ENCODE assay signal across 12 mouse cellular contexts in genomic region chr3:107546956-107547355, GRCm38 (mm10). TPM values are rescaled to one million over a fixed set of nuclear protein-coding genes. Genes with fewer than 3 reads are reported as not detected.
DNase-seq lines count a peak whose midpoint lies in the region; ATAC-seq and TF ChIP-seq lines count a peak whose summit lies in the region.
"Had no signal": no experiment of that assay in that cellular context is flagged by ENCODE, and none has a peak within 500 bp of the region (broad histone marks: within the 10 kb centered on the region; RNA-seq: fewer than 3 reads in every experiment).

No protein-coding gene starts in this region.

- ATAC-seq in forebrain, postnatal 0 days: no peak

- WGBS in heart, embryonic 10.5 days: 75% methylated on average over 2 of the region's 2 CpGs
- 25% methylated on average over 2 of the region's 2 CpGs for WGBS in forebrain, postnatal 0 days

- no peak overlapping the region; the same call in 1 of the 2 replicates for H3K27ac ChIP-seq in heart, embryonic 10.5 days
- no peak overlapping the region for H3K27ac ChIP-seq in forebrain, postnatal 0 days (ENCODE audit: low read depth, low read length)
- H3K27ac ChIP-seq: neural tube, embryonic 12.5 days had no signal

- no peaks in the 10 kb centered on the region for H3K36me3 ChIP-seq in heart, embryonic 10.5 days
- H3K36me3 ChIP-seq in forebrain, postnatal 0 days (ENCODE audit: insufficient read depth): no peaks in the 10 kb centered on the region
- H3K36me3 ChIP-seq: neural tube, embryonic 12.5 days had no signal

- peaks cover 34% of the 10 kb centered on the region for H3K27me3 ChIP-seq in heart, embryonic 10.5 days (ENCODE audit: insufficient read depth, poor library complexity, severe bottlenecking)
- no peaks in the 10 kb centered on the region for H3K27me3 ChIP-seq in forebrain, postnatal 0 days (ENCODE audit: insufficient read depth, low read length)

- DNase-seq in heart, adult 11 months: peak; percentile 97
- DNase-seq in heart, embryonic 10.5 days (ENCODE audit: low spot score): no peak
- peak; percentile 72 for DNase-seq in brain, adult 2 months (ENCODE audit: low read depth, low spot score)
- peak; percentile 31 for DNase-seq in forebrain, postnatal 0 days
- peak; percentile 69 to 82 for DNase-seq in kidney, postnatal 36 days
- DNase-seq in spleen, adult 12 weeks (ENCODE audit: low spot score): no peak
- DNase-seq in T-cell, adult 2 months (ENCODE audit: low spot score): no peak
- no peak for DNase-seq in left cerebral cortex, postnatal 10 days (ENCODE audit: extremely low spot score in 1 of 2, low spot score in 2 of 2)
- DNase-seq: lung, embryonic 14.5 days had no signal

- H3K4me3 ChIP-seq in heart, embryonic 10.5 days: no peak overlapping the region
- no peak overlapping the region for H3K4me3 ChIP-seq in forebrain, postnatal 0 days (ENCODE audit: low read depth, low read length)
- H3K4me3 ChIP-seq: neural tube, embryonic 12.5 days had no signal

- no peak overlapping the region for H3K9ac ChIP-seq in forebrain, postnatal 0 days
- H3K9ac ChIP-seq: lung, embryonic 14.5 days; neural tube, embryonic 12.5 days had no signal

- intact Hi-C loops in left cerebral cortex, postnatal 10 days (cut with DNase I): no loop called here

- no peaks in the 10 kb centered on the region; the same call in none of the 2 replicates for H3K4me1 ChIP-seq in heart, embryonic 10.5 days
- no peaks in the 10 kb centered on the region for H3K4me1 ChIP-seq in forebrain, postnatal 0 days (ENCODE audit: insufficient read depth)

- H3K4me2 ChIP-seq in forebrain, postnatal 0 days (ENCODE audit: low read depth): no peak overlapping the region
- H3K4me2 ChIP-seq: lung, embryonic 14.5 days; neural tube, embryonic 12.5 days had no signal

- H3K9me3 ChIP-seq in heart, embryonic 10.5 days: no peaks in the 10 kb centered on the region
- H3K9me3 ChIP-seq in forebrain, postnatal 0 days (ENCODE audit: low read length): no peaks in the 10 kb centered on the region
- H3K9me3 ChIP-seq: neural tube, embryonic 12.5 days had no signal

- TF ChIP-seq CTCF in forebrain, postnatal 0 days (IDR thresholded peaks at IDR 0.05; ENCODE audit: low read depth): no peak

RNA-seq across cellular contexts. Expression of gene Ubl4b, which starts 7.9 kb away (rescaled TPM):
- polyA plus RNA-seq in heart, embryonic 10.5 days (2016; fragmentation: Nextera tagmentation; extraction: Ambion mirVana): 0.15 TPM in 1 of 2 replicates, not detected in the other
- total RNA-seq in forebrain, postnatal 0 days (2014; rRNA removed): 0.23 TPM in 1 of 2 replicates, not detected in the other
- polyA plus RNA-seq in forebrain, postnatal 0 days (2015; fragmentation: Nextera tagmentation; extraction: Ambion mirVana): not detected in 2 replicates
- total RNA-seq in left cerebral cortex, postnatal 10 days (2021): not detected
- total RNA-seq: layer of hippocampus, adult 8-10 months had no signal
- polyA plus RNA-seq: lung, embryonic 14.5 days; neural tube, embryonic 12.5 days; stomach, embryonic 16.5 days had no signal

RNA-seq across cellular contexts. Expression of gene Slc6a17, which starts 29.1 kb away (rescaled TPM):
- 3.0 and 3.8 TPM in 2 replicates for polyA plus RNA-seq in heart, embryonic 10.5 days (2016; fragmentation: Nextera tagmentation; extraction: Ambion mirVana)
- 61.2 and 68.9 TPM in 2 replicates for total RNA-seq in forebrain, postnatal 0 days (2014; rRNA removed)
- 20.3 and 22.7 TPM in 2 replicates for polyA plus RNA-seq in forebrain, postnatal 0 days (2015; fragmentation: Nextera tagmentation; extraction: Ambion mirVana)
- total RNA-seq in left cerebral cortex, postnatal 10 days (2021): 100 to 1,000 TPM; 258 to 262 TPM

RNA-seq across cellular contexts. Expression of gene Alx3, which starts 47.9 kb away (rescaled TPM):
- 2.3 and 13.0 TPM in 2 replicates for polyA plus RNA-seq in heart, embryonic 10.5 days (2016; fragmentation: Nextera tagmentation; extraction: Ambion mirVana)
- 2.2 and 3.3 TPM in 2 replicates for total RNA-seq in forebrain, postnatal 0 days (2014; rRNA removed)
- polyA plus RNA-seq in forebrain, postnatal 0 days (2015; fragmentation: Nextera tagmentation; extraction: Ambion mirVana): 3.7 and 5.2 TPM in 2 replicates
- 1 to 10 TPM in 1 of 2 experiments, under 1 TPM in 1; 0.71 to 1.3 TPM for total RNA-seq in left cerebral cortex, postnatal 10 days (2021)
- polyA plus RNA-seq: lung, embryonic 14.5 days had no signal

Comparison
In these comparisons a context has a peak if more than half of its experiments do, and no peak if none do; other contexts are left out.
1. DNase-seq: peak in heart, adult 11 months (single experiment), brain, adult 2 months (single experiment), forebrain, postnatal 0 days (single experiment) and kidney, postnatal 36 days (2 of 2); none in heart, embryonic 10.5 days (single experiment), spleen, adult 12 weeks (single experiment), T-cell, adult 2 months (single experiment) and left cerebral cortex, postnatal 10 days (0 of 2).